Mouse (Mus musculus): ENCODE data around the gene Slc38a8. TPM values are rescaled to one million over a fixed set of nuclear protein-coding genes. Genes with fewer than 3 reads are reported as not detected.
A peak's percentile ranks its signal among the peaks of the same experiment; 100 is the strongest.

Slc38a8 gene
- polyA plus RNA-seq, 1 experiment = 0.13 TPM

- TF ChIP-seq CTCF (IDR thresholded peaks at IDR 0.05; ENCODE audit: extremely low read depth, insufficient read depth, insufficient read length, insufficient replicate concordance) = no peak
- TF ChIP-seq POLR2A (IDR thresholded peaks at IDR 0.05; ENCODE audit: low read depth, low read length) = no peak
- 78% methylated on average over 12 of the region's 12 CpGs for WGBS
Observed at GRCm38 (mm10) chr8:119449627-119450026, 51.9 kb downstream of the Slc38a8 start.

GRCm38 (mm10) chr8:119447781-119448170 lies 53.7 kb downstream of the Slc38a8 start:
- Histone ChIP-seq H3K36me3 (ENCODE audit: control insufficient read depth, insufficient read depth, low read length) (no peaks in the 10 kb centered on the region), H3K27me3 (ENCODE audit: control insufficient read depth, insufficient read depth, low read length) (peaks cover 19% of the 10 kb centered on the region), H3K27ac (ENCODE audit: insufficient read depth, low read length) (no peak overlapping the region), H3K4me3 (ENCODE audit: extremely low read depth, insufficient read depth, insufficient read length) (no peak overlapping the region), H3K4me1 (ENCODE audit: control insufficient read depth, insufficient read depth, insufficient read length) (no peaks in the 10 kb centered on the region; the same call in none of the 2 replicates)
- 20% methylated on average over 17 of the region's 17 CpGs for WGBS
- TF ChIP-seq CTCF (IDR thresholded peaks at IDR 0.05; ENCODE audit: extremely low read depth, insufficient read depth, insufficient read length, insufficient replicate concordance) (no peak), POLR2A (IDR thresholded peaks at IDR 0.05; ENCODE audit: low read depth, low read length) (no peak)
- no peak for DNase-seq (ENCODE audit: low read depth in 1 of 2, low spot score in 2 of 2)

More at GRCm38 (mm10) chr8:119449627-119450026, 51.9 kb downstream of the Slc38a8 start:
- Histone ChIP-seq H3K36me3 (ENCODE audit: control insufficient read depth, insufficient read depth, low read length) (no peaks in the 10 kb centered on the region), H3K4me1 (ENCODE audit: control insufficient read depth, insufficient read depth, insufficient read length) (no peaks in the 10 kb centered on the region; the same call in none of the 2 replicates), H3K4me3 (ENCODE audit: extremely low read depth, insufficient read depth, insufficient read length) (no peak overlapping the region), H3K27me3 (ENCODE audit: control insufficient read depth, insufficient read depth, low read length) (peaks cover 19% of the 10 kb centered on the region), H3K27ac (ENCODE audit: insufficient read depth, low read length) (no peak overlapping the region)
- DNase-seq (ENCODE audit: low read depth in 1 of 2, low spot score in 2 of 2) = no peak

GRCm38 (mm10) chr8:119446990-119447780 lies 54.3 kb downstream of the Slc38a8 start:
- Histone ChIP-seq H3K4me3 (ENCODE audit: extremely low read depth, insufficient read depth, insufficient read length) (no peak overlapping the region), H3K4me1 (ENCODE audit: control insufficient read depth, insufficient read depth, insufficient read length) (no peaks in the 10 kb centered on the region; the same call in none of the 2 replicates)
- no peak for TF ChIP-seq POLR2A (IDR thresholded peaks at IDR 0.05; ENCODE audit: low read depth, low read length)
- no peak for TF ChIP-seq CTCF (IDR thresholded peaks at IDR 0.05; ENCODE audit: extremely low read depth, insufficient read depth, insufficient read length, insufficient replicate concordance)

GRCm38 (mm10) chr8:119446211-119446989 lies 55.1 kb downstream of the Slc38a8 start, which contains the start of gene Necab2:
Necab2 (plus strand) TSS chr8:119446719.
- peak in 1 of 2 experiments; percentile 67 for DNase-seq (ENCODE audit: low read depth in 1 of 2, low spot score in 2 of 2)
- 7% methylated on average over 48 of the region's 52 CpGs for WGBS
- H3K4me3 ChIP-seq (ENCODE audit: extremely low read depth, insufficient read depth, insufficient read length) = peak within 1 kb of the TSS; percentile 29; the same call in 1 of the 2 replicates

More at GRCm38 (mm10) chr8:119446990-119447780, 54.3 kb downstream of the Slc38a8 start:
- no peaks in the 10 kb centered on the region; the same call in 1 of the 2 replicates for H3K36me3 ChIP-seq (ENCODE audit: control insufficient read depth, insufficient read depth, low read length)
- WGBS = 5% methylated on average over 51 of the region's 80 CpGs
- peaks cover 19% of the 10 kb centered on the region for H3K27me3 ChIP-seq (ENCODE audit: control insufficient read depth, insufficient read depth, low read length)
- no peak for DNase-seq (ENCODE audit: low read depth in 1 of 2, low spot score in 2 of 2)
- H3K27ac ChIP-seq (ENCODE audit: insufficient read depth, low read length) = no peak overlapping the region

GRCm38 (mm10) chr8:119442970-119443369 lies 58.5 kb downstream of the Slc38a8 start:
- H3K27ac ChIP-seq (ENCODE audit: insufficient read depth, low read length) = no peak overlapping the region
- TF ChIP-seq CTCF (IDR thresholded peaks at IDR 0.05; ENCODE audit: extremely low read depth, insufficient read depth, insufficient read length, insufficient replicate concordance) (no peak), POLR2A (IDR thresholded peaks at IDR 0.05; ENCODE audit: low read depth, low read length) (no peak)
- peaks cover 5% of the 10 kb centered on the region for H3K4me1 ChIP-seq (ENCODE audit: control insufficient read depth, insufficient read depth, insufficient read length)
- H3K4me3 ChIP-seq (ENCODE audit: extremely low read depth, insufficient read depth, insufficient read length) = no peak overlapping the region
- no peak for DNase-seq (ENCODE audit: low read depth in 1 of 2, low spot score in 2 of 2)
- no peaks in the 10 kb centered on the region; the same call in 1 of the 2 replicates for H3K36me3 ChIP-seq (ENCODE audit: control insufficient read depth, insufficient read depth, low read length)
- peaks cover 16% of the 10 kb centered on the region for H3K27me3 ChIP-seq (ENCODE audit: control insufficient read depth, insufficient read depth, low read length)
- 97% methylated on average over 8 of the region's 8 CpGs for WGBS

More at GRCm38 (mm10) chr8:119446211-119446989, 55.1 kb downstream of the Slc38a8 start, which contains the start of gene Necab2:
- Histone ChIP-seq H3K27me3 (ENCODE audit: control insufficient read depth, insufficient read depth, low read length) (peaks cover 19% of the 10 kb centered on the region), H3K36me3 (ENCODE audit: control insufficient read depth, insufficient read depth, low read length) (no peaks in the 10 kb centered on the region; the same call in 1 of the 2 replicates), H3K4me1 (ENCODE audit: control insufficient read depth, insufficient read depth, insufficient read length) (no peaks in the 10 kb centered on the region; the same call in none of the 2 replicates), H3K27ac (ENCODE audit: insufficient read depth, low read length) (no peak within 1 kb of the TSS)
- TF ChIP-seq CTCF (IDR thresholded peaks at IDR 0.05; ENCODE audit: extremely low read depth, insufficient read depth, insufficient read length, insufficient replicate concordance) (peak; percentile 72), POLR2A (IDR thresholded peaks at IDR 0.05; ENCODE audit: low read depth, low read length) (no peak)

- Histone ChIP-seq H3K27me3 (ENCODE audit: control insufficient read depth, insufficient read depth, low read length) (peaks cover 8% of the 10 kb centered on the region), H3K27ac (ENCODE audit: insufficient read depth, low read length) (no peak overlapping the region), H3K36me3 (ENCODE audit: control insufficient read depth, insufficient read depth, low read length) (no peaks in the 10 kb centered on the region; the same call in 1 of the 2 replicates), H3K4me3 (ENCODE audit: extremely low read depth, insufficient read depth, insufficient read length) (no peak overlapping the region), H3K4me1 (ENCODE audit: control insufficient read depth, insufficient read depth, insufficient read length) (peaks cover 12% of the 10 kb centered on the region)
- WGBS = 64% methylated on average over 5 of the region's 5 CpGs
- TF ChIP-seq CTCF (IDR thresholded peaks at IDR 0.05; ENCODE audit: extremely low read depth, insufficient read depth, insufficient read length, insufficient replicate concordance) (no peak), POLR2A (IDR thresholded peaks at IDR 0.05; ENCODE audit: low read depth, low read length) (no peak)
- DNase-seq (ENCODE audit: low read depth in 1 of 2, low spot score in 2 of 2) = no peak
Observed at GRCm38 (mm10) chr8:119442013-119442412, 59.5 kb downstream of the Slc38a8 start.
